Mouse (Mus musculus): Measurements from ENCODE around the gene Trio.

The Trio gene

DNA sequence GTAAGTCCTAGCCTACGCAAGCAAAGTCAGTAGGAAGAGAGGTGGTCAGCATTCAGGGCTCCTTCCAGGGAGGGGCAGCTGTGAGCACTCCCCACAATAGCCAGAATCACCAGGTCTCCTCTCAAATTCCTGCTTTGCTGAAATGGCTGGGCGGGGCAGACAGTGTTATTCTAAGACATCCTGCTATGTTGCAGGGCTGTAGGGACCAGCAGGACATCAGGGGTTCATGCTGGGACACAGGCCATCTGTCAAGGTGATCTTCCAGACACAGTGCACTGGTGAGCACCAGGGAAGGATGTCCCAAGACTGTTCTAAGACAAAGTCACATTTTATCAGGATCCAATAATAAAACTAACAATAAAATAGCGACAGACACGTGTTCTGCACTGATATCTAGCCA lies 224.5 kb downstream of the Trio start:
- no peak for DNase-seq (ENCODE audit: low read depth, low spot score)

DNA sequence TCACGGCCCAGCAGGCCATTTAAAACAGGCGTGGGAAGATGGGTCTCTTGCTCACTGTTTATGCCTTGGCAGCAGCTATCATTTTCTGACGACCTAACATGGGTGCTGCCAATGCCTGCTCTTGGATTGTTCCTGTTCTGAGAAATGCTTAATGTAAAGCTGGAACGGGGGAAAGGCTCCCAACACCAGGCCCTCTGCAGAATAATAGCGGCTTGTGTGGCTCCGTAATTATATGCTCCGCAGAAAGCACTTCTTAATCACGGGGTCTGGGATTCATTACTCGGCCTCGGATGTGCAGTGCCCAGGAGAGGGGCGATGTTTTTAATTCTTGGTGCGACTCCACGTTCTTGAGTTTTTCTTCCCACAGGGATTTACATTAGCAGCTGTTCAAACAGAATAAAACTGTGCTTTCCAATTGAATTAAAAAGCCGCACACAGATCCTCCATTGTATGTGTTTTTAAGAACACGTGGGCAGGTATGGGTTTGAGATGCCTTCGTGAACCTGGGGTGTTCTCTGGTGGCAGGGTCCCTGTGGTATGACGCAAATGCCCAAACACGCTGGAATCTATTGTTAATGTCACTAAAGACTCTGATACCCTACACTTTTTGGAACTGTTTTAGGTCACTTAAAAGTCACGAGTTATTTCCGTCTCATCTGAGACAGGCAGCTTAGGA lies 228.0 kb downstream of the Trio start:
- DNase-seq (ENCODE audit: low read depth, low spot score): no peak

DNA sequence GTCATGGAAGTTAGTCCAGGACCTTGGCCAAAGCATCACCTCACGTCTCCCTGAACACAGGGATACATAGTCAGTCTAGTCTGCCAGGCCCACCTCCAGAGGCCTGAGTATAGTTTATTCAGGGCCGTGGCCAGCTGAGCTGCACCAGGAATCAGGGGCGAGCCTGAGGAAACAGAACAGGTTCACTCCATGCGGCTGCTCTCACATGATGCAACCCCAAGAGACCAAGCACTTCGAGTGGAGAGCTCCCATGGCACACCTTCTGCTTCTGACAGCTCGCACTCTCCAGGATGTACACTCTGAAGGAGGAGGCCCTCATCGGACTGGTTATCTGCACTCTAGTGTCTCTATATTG lies 228.8 kb downstream of the Trio start:
- DNase-seq (ENCODE audit: low read depth, low spot score): no peak

DNA sequence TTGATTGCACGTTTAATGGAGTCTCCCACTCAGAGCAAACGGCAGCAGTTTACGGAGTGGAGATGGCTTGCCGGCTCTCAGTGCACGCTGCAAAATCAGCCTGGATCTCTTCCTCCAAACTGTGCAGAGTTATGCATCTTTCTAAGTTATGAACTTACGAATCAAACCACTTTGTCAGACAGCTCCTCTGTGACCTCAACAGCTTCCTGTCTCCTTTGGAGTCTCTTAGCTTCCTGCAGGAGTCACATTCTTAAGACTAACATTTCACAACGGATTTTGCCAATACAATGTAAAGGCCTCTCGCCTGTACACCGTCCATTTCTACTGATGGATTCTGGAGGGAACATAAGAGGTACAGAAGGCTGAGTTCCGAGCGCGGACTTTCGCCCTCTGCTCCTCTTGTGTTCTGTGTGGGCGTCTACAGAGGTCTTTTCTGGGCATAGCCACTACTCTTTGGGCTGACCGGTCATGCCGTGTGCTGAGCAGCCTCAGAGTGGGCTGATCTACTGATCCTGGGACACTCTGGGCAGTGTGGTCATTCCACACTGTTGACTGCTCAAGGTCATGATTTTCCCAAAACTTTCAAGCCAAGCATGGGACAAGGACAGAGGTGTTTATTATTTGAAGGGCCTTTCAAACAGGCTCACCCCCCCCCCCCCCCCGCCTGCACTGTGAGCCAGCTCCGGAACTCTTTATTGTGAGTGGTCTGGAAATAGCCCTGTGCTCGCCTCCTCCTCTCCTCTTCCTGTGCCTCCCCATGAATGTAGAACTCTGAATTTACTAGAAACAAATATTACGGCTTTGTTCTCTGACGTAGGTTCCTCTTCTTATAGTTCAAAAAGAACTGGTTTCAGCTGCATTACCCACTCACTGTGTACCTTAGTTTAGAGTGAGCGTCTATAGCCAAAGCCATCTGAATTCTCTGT lies 229.4 kb downstream of the Trio start:
- no peak for DNase-seq (ENCODE audit: low read depth, low spot score)

DNA sequence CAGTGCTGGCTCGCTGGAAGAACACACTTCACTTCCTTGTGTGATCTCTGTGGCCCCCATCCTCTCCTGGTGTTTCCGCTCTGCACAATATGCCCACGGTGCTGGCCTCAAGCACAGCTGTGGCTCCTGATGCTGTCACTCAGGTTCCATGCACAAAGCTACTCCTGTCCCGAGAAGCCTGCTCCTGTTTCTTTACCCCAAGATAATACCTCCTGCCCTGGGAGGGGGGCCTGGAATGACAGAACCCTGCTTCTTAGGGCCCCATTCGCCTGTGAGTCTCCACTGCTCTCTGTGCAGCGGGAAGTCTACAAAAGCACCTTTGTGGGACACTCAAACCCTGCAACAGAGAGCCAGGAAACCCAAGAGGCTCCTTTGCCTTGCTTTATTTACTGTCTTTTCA lies 232.4 kb downstream of the Trio start:
- DNase-seq (ENCODE audit: low read depth, low spot score): no peak

DNA sequence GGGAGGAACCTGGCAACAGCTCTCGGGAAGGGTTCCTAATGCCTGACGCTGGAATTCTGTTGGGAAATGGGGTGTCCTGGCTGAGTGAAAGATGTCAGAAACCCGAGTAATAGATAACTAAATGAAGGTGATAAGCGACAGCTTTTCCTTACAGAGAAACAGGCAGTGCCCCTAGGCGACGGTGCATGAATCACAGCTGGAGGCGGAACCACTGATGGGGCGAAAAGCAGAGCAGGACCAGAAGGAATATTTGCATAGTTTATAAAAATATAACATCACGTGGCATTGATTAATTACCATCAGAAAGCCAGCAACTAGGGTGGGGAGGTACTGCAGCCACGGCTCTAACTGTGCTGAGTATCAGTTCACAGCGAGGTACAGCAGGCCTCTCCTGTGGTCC lies 233.2 kb downstream of the Trio start:
- DNase-seq (ENCODE audit: low read depth, low spot score): no peak

DNA sequence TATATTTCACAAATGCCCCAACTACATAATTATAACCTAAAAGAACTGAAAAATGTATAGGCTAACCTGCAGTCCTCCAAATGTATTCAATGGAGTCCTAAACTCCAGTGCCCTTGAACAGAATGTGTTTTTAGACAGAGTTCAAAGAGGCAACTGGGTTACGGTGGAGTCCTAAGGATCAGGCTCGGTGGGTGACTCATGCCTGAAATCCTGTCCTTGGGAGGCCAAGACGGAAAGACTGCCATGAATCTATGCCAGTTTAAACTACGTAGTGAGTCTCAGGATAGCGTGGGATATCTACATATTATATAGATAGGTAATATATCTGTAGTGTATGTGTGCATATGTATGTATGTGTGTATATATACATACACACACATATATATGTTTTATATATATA lies 234.5 kb downstream of the Trio start:
- DNase-seq (ENCODE audit: low read depth, low spot score): no peak

DNA sequence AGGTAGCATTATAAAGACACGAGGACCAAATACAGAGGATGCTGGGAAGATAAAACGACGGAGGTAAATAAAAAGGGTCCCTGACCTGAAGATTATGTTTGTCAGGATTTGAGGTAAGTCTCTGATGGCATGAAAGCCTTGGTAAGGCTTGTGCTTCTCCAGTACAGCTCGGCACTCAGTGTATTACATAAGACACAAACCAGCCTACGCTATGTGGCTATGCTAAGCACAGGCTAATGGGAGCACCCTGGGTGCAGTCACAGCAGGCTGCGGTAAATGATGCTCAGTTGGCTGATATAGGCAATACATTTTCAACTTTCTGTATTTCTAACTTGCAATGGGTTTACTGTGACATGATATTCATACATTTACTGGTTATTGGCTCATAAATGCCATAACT lies 234.9 kb downstream of the Trio start:
- no peak for DNase-seq (ENCODE audit: low read depth, low spot score)

DNA sequence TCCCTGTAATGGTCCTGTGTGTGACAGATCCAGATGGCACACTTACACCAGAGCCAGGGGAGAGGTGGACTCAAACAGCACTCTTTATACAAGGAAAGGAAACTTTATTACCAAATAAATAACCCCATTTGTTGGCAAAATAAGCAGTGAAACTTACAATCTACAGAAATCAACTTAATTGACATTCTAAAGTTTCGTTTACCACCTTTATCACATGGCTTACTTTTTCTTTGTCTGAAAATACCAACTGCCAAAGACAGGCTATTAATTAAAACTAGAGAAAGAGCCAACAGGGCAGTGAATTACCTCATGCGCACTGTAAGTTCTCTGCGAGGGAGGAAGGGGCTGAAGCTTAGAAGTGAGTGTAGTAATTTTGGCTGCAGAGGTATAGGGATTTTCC lies 236.3 kb downstream of the Trio start:
- DNase-seq (ENCODE audit: low read depth, low spot score): no peak

DNA sequence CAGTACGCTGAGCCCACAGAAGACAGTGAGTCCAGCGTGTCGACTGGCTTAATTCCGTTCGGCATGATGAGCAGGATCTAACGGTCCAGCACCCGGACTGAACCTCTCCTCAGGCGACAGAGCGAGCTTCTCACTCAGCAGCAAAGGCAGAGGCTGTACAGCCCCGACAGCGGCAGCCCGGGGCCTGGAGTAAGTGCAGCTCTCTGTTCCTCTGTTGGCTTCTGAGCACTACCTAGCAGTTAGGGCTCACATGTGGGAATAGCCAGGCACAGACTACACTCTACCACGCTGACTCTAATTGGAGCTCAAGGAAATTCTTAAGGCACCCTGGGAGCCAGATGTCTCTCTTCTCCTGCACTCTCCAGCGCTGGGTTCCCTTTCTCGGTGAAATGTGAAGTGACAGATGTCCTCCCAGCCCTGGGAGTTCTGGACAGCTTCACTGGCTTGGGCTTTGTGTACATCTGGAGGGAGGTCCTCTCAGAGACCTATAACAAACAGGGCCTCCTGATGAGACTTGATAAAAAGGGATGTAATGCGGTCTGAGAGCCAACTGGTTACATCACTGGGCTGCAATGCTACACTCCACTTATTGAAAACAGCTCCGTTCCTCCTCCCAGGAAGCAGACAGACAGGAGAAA lies 237.4 kb downstream of the Trio start:
- DNase-seq (ENCODE audit: low read depth, low spot score): no peak

DNA sequence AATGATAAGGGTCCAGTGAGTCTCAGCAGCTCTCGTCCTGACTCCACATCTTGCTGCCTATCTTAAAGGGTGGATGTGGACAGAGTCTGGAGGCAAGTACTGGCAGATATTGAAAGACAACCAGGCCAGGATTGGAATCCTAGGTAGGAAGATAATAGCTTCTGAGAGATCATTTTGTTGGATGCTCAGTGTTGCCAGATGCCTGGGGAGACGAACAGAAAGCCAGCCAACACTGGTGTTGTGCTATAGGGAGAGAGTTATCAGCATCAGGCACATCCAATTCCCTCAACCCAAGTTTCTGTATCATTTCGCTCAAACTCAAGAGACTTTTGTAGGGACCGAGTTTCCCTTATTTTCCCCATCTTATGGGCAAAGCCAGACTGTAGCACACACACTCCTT lies 238.5 kb downstream of the Trio start:
- DNase-seq (ENCODE audit: low read depth, low spot score): no peak

DNA sequence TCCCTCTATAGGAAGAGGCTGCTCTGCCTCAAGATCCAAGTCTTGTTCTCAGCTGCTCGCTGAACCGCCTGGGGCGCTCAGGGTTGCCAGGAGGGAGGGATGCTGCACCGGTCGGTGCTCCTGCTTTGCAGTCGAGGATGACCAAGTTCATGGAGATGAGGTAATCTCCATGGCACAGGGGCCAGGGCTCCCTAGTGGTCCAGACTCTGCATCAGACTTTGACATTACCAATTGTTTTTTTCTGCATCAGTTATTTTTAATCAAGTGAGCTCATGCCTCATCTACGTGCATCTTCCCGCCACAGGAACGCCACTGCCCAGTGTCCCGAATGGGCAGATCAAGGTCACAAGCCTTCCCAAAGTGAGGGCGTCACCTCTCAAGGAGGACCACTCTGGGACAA lies 239.2 kb downstream of the Trio start:
- DNase-seq (ENCODE audit: low read depth, low spot score): no peak

DNA sequence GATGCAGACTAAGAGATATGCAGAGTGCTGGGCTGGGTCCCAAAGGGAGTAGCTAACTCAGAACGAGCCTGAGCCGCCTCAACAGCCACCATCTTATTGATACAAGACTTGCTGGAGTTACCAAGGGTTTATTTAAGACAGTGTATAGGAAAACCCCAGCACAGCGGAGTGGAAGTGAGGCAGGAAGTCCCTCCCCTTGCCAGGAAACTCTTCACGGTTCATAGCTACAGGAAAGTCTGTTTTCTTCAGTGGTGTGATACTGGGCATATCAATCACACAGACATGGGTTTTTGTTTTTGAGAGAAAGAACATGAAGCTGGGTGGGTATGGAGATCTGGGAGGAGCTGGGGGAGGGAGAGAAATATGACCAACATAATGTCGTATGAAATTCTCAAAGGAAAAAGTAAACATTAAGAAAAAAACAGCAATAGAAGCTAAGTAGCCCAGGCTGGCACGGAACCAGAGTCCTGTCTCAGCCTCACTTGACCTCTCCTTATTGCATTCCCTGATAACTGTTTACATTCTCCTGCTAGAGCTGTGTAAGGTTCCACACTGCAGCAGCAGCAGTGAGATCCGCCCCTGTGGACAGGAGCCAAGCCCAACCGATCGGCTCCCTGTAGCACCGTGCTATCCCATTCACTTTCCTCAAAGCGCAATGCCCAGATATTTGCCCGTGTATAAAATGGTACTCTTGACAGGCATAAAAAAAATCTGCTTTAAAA lies 240.2 kb downstream of the Trio start:
- no peak for DNase-seq (ENCODE audit: low read depth, low spot score)

DNA sequence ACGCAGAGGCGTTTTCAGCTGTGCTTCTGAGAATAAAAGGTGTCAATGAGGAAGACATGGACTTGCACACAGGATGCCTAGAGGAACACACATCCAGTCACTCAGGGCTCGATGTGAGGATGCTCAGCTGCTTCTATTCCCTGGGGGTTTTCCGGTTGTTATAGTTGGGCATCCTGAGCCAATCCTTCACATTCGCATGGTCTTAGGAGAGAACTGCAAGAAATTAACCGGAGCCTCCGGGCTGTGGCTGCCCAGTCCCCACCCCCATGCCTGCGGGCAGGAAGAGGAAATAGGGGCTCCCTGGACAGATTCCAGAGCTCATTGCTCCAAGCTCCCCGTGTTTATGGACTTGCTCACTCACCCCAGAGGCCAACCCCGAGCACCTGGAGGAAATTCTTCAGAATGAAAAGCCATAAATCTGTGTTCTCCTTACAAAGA lies 241.5 kb downstream of the Trio start:
- no peak for DNase-seq (ENCODE audit: low read depth, low spot score)

DNA sequence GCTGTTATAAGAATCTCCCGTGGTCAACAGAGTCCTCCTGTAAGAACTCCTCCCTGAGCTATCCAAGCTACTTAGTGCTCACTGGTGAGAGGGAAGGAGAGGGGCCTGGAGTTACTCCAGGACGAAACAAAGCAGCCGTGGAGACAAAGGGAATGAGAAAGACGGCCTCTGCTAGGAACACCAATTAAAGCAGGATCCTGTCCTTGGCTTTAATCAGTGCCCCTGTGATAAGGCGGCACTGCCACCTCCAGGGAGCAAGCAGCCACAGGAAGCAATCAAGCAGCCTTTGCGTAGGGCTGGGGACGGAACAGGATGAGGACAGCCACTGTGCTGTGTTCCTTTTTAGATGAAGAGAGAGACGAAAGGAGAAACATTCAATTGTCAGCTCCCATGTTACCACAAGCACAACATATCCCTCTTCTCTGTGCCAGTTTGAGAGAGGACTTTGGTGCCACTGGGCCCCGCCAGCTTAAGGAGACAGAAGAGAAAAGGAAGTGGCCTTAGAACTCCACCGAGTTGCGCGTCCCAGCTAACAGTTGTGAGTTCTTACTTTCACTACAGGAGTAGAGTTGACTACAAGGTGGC lies 242.0 kb downstream of the Trio start:
- no peak for DNase-seq (ENCODE audit: low read depth, low spot score)

DNA sequence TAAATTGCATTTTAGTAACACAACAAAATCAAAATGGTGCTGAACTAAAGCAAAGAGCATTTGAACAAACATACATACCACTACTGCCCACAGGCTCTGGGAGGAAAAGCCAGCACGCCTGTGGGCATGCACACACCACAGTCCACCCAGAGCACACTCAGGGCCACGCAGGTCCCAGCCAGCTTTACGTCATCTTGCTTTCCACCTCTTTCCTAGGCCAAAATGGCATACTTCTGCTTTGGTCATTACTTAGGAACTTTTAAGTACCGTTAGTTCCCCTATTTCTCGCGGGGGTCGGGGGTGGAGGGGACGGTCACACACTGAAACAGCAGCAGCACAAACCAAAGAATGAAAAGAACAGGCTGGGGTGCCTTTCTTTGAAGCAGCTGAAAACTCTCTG lies 242.6 kb downstream of the Trio start:
- DNase-seq (ENCODE audit: low read depth, low spot score): no peak

DNA sequence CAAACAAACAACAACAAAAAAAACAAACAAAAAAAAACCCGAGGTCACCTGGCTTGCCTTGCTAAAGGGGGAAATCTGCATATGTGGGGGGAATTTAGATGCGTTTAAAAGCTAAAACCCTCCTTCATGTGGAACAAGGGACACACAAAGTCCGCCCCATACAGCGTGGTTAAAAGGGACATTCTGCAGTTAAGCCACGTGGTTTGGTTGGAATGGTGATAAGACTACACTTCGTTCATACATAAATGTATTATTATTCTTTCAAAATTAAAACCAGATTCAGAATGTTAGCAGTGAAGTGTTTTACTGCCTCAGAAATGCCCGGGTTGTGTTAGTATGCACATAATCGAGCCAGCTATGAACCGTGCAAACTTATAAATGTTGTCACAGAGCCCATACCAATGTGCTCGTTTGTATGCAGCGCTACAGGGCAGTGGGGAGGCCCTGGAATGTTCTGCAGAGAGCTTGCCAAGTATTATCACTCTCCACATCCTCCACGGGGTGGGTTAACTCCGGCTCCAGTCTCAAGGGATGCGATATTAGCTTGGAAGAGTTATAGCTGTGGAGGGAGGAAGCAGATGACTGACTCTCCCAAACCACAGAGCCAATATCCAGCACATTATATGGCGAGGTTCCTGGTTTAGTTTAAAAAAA lies 243.1 kb downstream of the Trio start:
- DNase-seq (ENCODE audit: low read depth, low spot score): no peak

DNA sequence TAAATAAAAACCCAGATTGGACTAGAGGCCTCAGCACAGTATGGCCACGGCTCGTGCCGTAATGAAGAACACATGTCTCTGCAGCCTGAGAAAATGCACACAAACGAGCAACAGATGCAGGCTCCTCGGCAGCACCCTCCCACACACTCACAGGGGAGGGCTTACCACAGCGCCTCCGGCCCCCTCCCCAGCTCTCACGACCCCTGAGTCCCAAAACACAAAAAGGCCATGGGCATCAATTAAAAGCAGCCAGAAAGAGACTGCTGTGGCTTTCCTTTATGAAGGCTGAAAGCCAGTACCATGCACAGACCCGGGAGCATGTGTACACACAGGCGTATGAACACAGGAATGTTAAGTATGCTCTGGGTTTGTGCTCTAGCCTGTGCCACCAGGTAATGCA lies 245.8 kb downstream of the Trio start:
- DNase-seq (ENCODE audit: low read depth, low spot score): no peak

DNA sequence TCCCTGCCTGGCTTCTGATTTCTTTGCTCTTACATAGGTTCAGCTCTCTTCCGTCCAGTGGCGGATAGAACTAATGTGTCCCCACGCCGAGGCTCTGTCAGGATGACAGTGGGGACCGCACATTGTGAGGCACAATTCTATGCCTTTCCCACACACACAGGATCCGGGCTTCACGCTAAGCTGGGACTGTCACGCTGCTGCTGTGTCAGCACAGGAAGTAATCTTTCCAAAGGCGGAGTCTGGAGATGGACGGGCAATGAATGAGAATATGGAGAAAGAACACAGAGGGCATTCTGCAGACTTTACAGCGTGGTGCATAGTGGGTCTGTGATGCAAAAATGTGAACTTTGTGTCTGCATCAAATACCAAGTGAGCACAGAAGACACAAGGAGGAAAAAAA lies 246.2 kb downstream of the Trio start:
- no peak for DNase-seq (ENCODE audit: low read depth, low spot score)

DNA sequence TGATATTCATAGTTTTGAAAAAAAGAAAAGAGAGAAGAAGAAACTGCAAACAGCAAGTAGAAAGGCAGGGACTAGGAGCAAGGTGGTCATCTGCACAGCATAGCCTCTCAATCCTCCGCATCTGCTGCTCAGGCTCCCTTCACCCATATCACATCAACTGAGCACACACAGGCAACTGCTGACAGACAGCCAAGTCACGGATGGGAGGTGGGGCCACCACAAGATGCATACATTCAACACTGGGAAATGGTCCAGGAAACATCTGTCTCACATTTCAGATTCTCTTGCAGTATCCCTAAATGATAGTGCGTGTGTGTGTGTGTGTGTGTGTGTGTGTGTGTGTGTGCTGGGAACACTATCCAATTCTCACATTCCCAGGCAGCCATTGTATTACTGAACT lies 247.4 kb downstream of the Trio start:
- no peak for DNase-seq (ENCODE audit: low read depth, low spot score)

Data from ZHBTc4 (cell line).